ENCODE assay signal across 17 mouse cellular contexts in genomic region chr10:117398044-117398780, GRCm38 (mm10). TPM values are rescaled to one million over a fixed set of nuclear protein-coding genes. Genes with fewer than 3 reads are reported as not detected.
DNase-seq lines count a peak whose midpoint lies in the region.
"Had no signal": no experiment of that assay in that cellular context is flagged by ENCODE, and none has a peak within 500 bp of the region (broad histone marks: within the 10 kb centered on the region; RNA-seq: fewer than 3 reads in every experiment).

No protein-coding gene starts in this region.

- peaks cover 3% of the 10 kb centered on the region for H3K36me3 ChIP-seq in megakaryocyte, embryonic 14.5 days (replicated peaks; ENCODE audit: low read length)
- H3K36me3 ChIP-seq: heart, embryonic 15.5 days; hindbrain, embryonic 13.5 days; liver, embryonic 15.5 days; midbrain, embryonic 13.5 days had no signal

- H3K27me3 ChIP-seq in megakaryocyte, embryonic 14.5 days (replicated peaks), result no peaks in the 10 kb centered on the region
- H3K27me3 ChIP-seq: heart, embryonic 15.5 days; liver, embryonic 15.5 days; midbrain, embryonic 13.5 days had no signal

- H3K9me3 ChIP-seq in megakaryocyte, embryonic 14.5 days, result no peaks in the 10 kb centered on the region
- H3K9me3 ChIP-seq: heart, embryonic 15.5 days; hindbrain, embryonic 13.5 days; liver, embryonic 15.5 days; midbrain, embryonic 13.5 days had no signal

- H3K4me3 ChIP-seq in megakaryocyte, embryonic 14.5 days (replicated peaks), result peak overlapping the region; percentile 69
- H3K4me3 ChIP-seq: heart, embryonic 15.5 days; hindbrain, embryonic 13.5 days; layer of hippocampus, adult 2 months; liver, embryonic 15.5 days; midbrain, embryonic 13.5 days had no signal

- H3K4me1 ChIP-seq in megakaryocyte, embryonic 14.5 days, result peaks cover 65% of the 10 kb centered on the region

- DNase-seq in lung, postnatal 10 days, result peak; percentile 41
- DNase-seq in lung, adult 18-20 months, result no peak
- peak; percentile 54 for DNase-seq in ES-CJ7 (ENCODE audit: low read depth, low spot score)
- DNase-seq in thymus, postnatal 10 days (ENCODE audit: low spot score in 2 of 2), result peak; percentile 16 to 39
- DNase-seq in cerebellum, adult 11-12 months, result no peak
- DNase-seq in urinary bladder, postnatal 36 days (ENCODE audit: low spot score in 2 of 2), result no peak
- DNase-seq in embryo, embryonic 11 days, result no peak
- DNase-seq: adrenal gland, postnatal 25 days; gastrocnemius, postnatal 36 days; kidney, adult 9 months; right cerebral cortex, adult 18-20 months had no signal

RNA-seq across cellular contexts. Expression of gene Cpsf6, which starts 18.4 kb away (rescaled TPM):
- polyA plus RNA-seq in megakaryocyte, embryonic 14.5 days (2012; ENCODE audit: insufficient read depth, low replicate concordance), result 77.6 and 434 TPM in 2 replicates

Comparison
In these comparisons a context has a peak if more than half of its experiments do, and no peak if none do; other contexts are left out.
1. DNase-seq: peak in lung, postnatal 10 days (single experiment), ES-CJ7 (single experiment) and thymus, postnatal 10 days (2 of 2); none in lung, adult 18-20 months (0 of 2), cerebellum, adult 11-12 months (single experiment), urinary bladder, postnatal 36 days (0 of 2) and embryo, embryonic 11 days (single experiment).